34 mouse cellular contexts compared by ENCODE assay signal in the genomic region with DNA sequence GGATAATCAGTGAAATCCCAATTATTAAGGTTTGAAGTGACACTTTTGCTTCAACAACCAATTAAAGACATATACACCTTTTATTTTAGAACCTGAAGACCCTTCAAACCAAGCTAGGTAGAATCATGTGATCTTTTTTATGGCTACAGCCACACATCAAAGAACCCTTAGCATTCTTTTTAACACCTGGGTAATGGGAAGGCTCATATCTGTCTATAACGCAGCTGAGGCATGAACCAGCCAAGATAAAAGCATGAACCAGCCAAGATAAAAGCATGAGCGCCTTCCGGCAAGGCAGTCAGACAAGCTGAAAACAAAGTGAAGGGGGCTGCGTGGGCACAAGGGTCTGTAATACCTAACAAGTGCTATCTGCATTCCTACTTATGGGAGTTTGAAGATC. TPM values are rescaled to one million over a fixed set of nuclear protein-coding genes. Genes with fewer than 3 reads are reported as not detected.
A peak's percentile ranks its signal among the peaks of the same experiment; 100 is the strongest.
DNase-seq lines count a peak whose midpoint lies in the region; ATAC-seq lines count a peak whose summit lies in the region.
"Had no signal": no experiment of that assay in that cellular context is flagged by ENCODE, and none has a peak within 500 bp of the region (broad histone marks: within the 10 kb centered on the region; RNA-seq: fewer than 3 reads in every experiment).

No protein-coding gene starts in this region.

- H3K4me2 ChIP-seq in liver, embryonic 11.5 days: no peak overlapping the region
- H3K4me2 ChIP-seq in liver, embryonic 12.5 days: peak overlapping the region; percentile 32
- peak overlapping the region; percentile 27 for H3K4me2 ChIP-seq in liver, embryonic 15.5 days
- H3K4me2 ChIP-seq: embryonic facial prominence, embryonic 13.5 days; forebrain, embryonic 13.5 days; heart, embryonic 11.5 days; hindbrain, embryonic 12.5 days; hindbrain, embryonic 15.5 days; intestine, embryonic 15.5 days had no signal

- no peaks in the 10 kb centered on the region for H3K27me3 ChIP-seq in liver, embryonic 11.5 days (replicated peaks; ENCODE audit: control insufficient read depth, insufficient read depth, low read length)
- H3K27me3 ChIP-seq in liver, embryonic 12.5 days (replicated peaks): no peaks in the 10 kb centered on the region
- no peaks in the 10 kb centered on the region for H3K27me3 ChIP-seq in liver, embryonic 15.5 days
- no peaks in the 10 kb centered on the region for H3K27me3 ChIP-seq in limb, embryonic 10.5 days (ENCODE audit: low read depth, poor library complexity, severe bottlenecking)
- H3K27me3 ChIP-seq: CH12.LX; embryonic facial prominence, embryonic 13.5 days; forebrain, embryonic 13.5 days; hindbrain, embryonic 12.5 days; hindbrain, embryonic 15.5 days; intestine, embryonic 15.5 days had no signal

- no peak overlapping the region for H3K9ac ChIP-seq in liver, embryonic 11.5 days (ENCODE audit: low read depth, low read length)
- H3K9ac ChIP-seq in liver, embryonic 12.5 days: peak overlapping the region; percentile 25; the same call in 1 of the 2 replicates
- H3K9ac ChIP-seq in liver, embryonic 15.5 days: peak overlapping the region; percentile 7; the same call in 1 of the 2 replicates
- H3K9ac ChIP-seq: embryonic facial prominence, embryonic 13.5 days; forebrain, embryonic 13.5 days; hindbrain, embryonic 12.5 days; hindbrain, embryonic 15.5 days; intestine, embryonic 15.5 days had no signal

- 70% methylated on average over 4 of the region's 4 CpGs for WGBS in liver, embryonic 11.5 days
- 46% methylated on average over 4 of the region's 4 CpGs for WGBS in liver, embryonic 12.5 days (ENCODE audit: insufficient replicate concordance)
- WGBS in liver, embryonic 15.5 days (ENCODE audit: insufficient replicate concordance): 41% methylated on average over 4 of the region's 4 CpGs
- 96% methylated on average over 4 of the region's 4 CpGs for WGBS in limb, embryonic 10.5 days

- no peaks in the 10 kb centered on the region; the same call in 1 of the 2 replicates for H3K4me1 ChIP-seq in liver, embryonic 11.5 days (replicated peaks; ENCODE audit: control insufficient read depth, insufficient read depth, low read length)
- H3K4me1 ChIP-seq in liver, embryonic 12.5 days: peaks cover 34% of the 10 kb centered on the region
- H3K4me1 ChIP-seq in liver, embryonic 15.5 days (replicated peaks): peaks cover 20% of the 10 kb centered on the region
- H3K4me1 ChIP-seq in limb, embryonic 10.5 days: no peaks in the 10 kb centered on the region
- H3K4me1 ChIP-seq: embryonic facial prominence, embryonic 10.5 days; embryonic facial prominence, embryonic 13.5 days; forebrain, embryonic 10.5 days; forebrain, embryonic 13.5 days; hindbrain, embryonic 12.5 days; hindbrain, embryonic 15.5 days; intestine, embryonic 15.5 days had no signal

- no peak overlapping the region for H3K27ac ChIP-seq in liver, embryonic 11.5 days (ENCODE audit: low read depth, low read length)
- H3K27ac ChIP-seq in liver, embryonic 12.5 days: peak overlapping the region; percentile 37
- peak overlapping the region; percentile 77 for H3K27ac ChIP-seq in liver, embryonic 15.5 days (replicated peaks)
- H3K27ac ChIP-seq in limb, embryonic 10.5 days: no peak overlapping the region
- H3K27ac ChIP-seq: embryonic facial prominence, embryonic 10.5 days; embryonic facial prominence, embryonic 13.5 days; forebrain, embryonic 10.5 days; forebrain, embryonic 13.5 days; gastrocnemius, adult 2 months; heart, adult 2 months; hindbrain, embryonic 12.5 days; hindbrain, embryonic 15.5 days; intestine, embryonic 15.5 days had no signal

- DNase-seq in liver, embryonic 11.5 days (ENCODE audit: low spot score): no peak
- no peak for DNase-seq in liver
- DNase-seq in limb, embryonic 10.5 days (ENCODE audit: low spot score): no peak
- DNase-seq in frontal cortex, adult 2 months (ENCODE audit: extremely low spot score in 1 of 2, low spot score in 1 of 2): no peak
- no peak for DNase-seq in cerebellum, postnatal 10 days
- DNase-seq: adrenal gland, postnatal 10 days; adrenal gland, postnatal 36 days; B cell, adult 2 months; cerebellum, adult 11 months; cerebellum, adult 2 months; cerebellum, adult 9-11 months; cerebellum, postnatal 36 days; embryo, embryonic 11 days; gastrocnemius, adult 2 months; gastrocnemius, postnatal 14 days; heart, adult 2 months had no signal

- peak; percentile 42; the same call in 1 of the 2 replicates for ATAC-seq in liver, embryonic 11.5 days (replicated peaks; ENCODE audit: low FRiP score)
- ATAC-seq in liver, embryonic 12.5 days: 0 out of 2 replicates have a peak, but pooled peaks have one; percentile 25
- peak; percentile 63 for ATAC-seq in liver, embryonic 15.5 days (ENCODE audit: insufficient read depth)
- ATAC-seq in megakaryocyte-erythroid progenitor cell, adult 5-6 weeks (replicated peaks; ENCODE audit: low FRiP score, low TSS enrichment, poor library complexity, severe bottlenecking): 0 out of 2 replicates have a peak, but pooled peaks have one; percentile 34
- ATAC-seq: forebrain, embryonic 13.5 days; forebrain, embryonic 16.5 days; intestine, embryonic 15.5 days had no signal

- no peak overlapping the region for H3K4me3 ChIP-seq in liver, embryonic 11.5 days (ENCODE audit: low read depth, low read length)
- H3K4me3 ChIP-seq in liver, embryonic 12.5 days: no peak overlapping the region
- H3K4me3 ChIP-seq in liver, embryonic 15.5 days (replicated peaks): no peak overlapping the region
- no peak overlapping the region for H3K4me3 ChIP-seq in limb, embryonic 10.5 days
- H3K4me3 ChIP-seq: embryonic facial prominence, embryonic 10.5 days; embryonic facial prominence, embryonic 13.5 days; forebrain, embryonic 10.5 days; forebrain, embryonic 13.5 days; gastrocnemius, adult 2 months; heart, adult 2 months; hindbrain, embryonic 12.5 days; hindbrain, embryonic 15.5 days; intestine, embryonic 15.5 days had no signal

- no peaks in the 10 kb centered on the region for H3K9me3 ChIP-seq in liver, embryonic 11.5 days (ENCODE audit: control insufficient read depth, low read length)
- H3K9me3 ChIP-seq in liver, embryonic 12.5 days (replicated peaks): no peaks in the 10 kb centered on the region
- no peaks in the 10 kb centered on the region for H3K9me3 ChIP-seq in liver, embryonic 15.5 days (replicated peaks)
- no peaks in the 10 kb centered on the region for H3K9me3 ChIP-seq in limb, embryonic 10.5 days (replicated peaks)
- H3K9me3 ChIP-seq: embryonic facial prominence, embryonic 10.5 days; embryonic facial prominence, embryonic 13.5 days; forebrain, embryonic 10.5 days; forebrain, embryonic 13.5 days; G1E; hindbrain, embryonic 12.5 days; hindbrain, embryonic 15.5 days; intestine, embryonic 15.5 days had no signal

- peaks cover 66% of the 10 kb centered on the region for H3K36me3 ChIP-seq in liver, embryonic 11.5 days (ENCODE audit: control insufficient read depth, insufficient read depth, low read length)
- peaks cover 95% of the 10 kb centered on the region for H3K36me3 ChIP-seq in liver, embryonic 12.5 days
- peaks cover 98% of the 10 kb centered on the region for H3K36me3 ChIP-seq in liver, embryonic 15.5 days (replicated peaks)
- H3K36me3 ChIP-seq in limb, embryonic 10.5 days: peaks cover 97% of the 10 kb centered on the region

RNA-seq across cellular contexts. Expression of a gene that starts 25.8 kb away (rescaled TPM):
- 28.7 and 29.8 TPM in 2 replicates for polyA plus RNA-seq in liver, embryonic 11.5 days (2014; fragmentation: Nextera tagmentation; extraction: Ambion mirVana)
- polyA plus RNA-seq in liver, embryonic 12.5 days (2016; fragmentation: Nextera tagmentation; extraction: Ambion mirVana): 20.6 and 21.5 TPM in 2 replicates
- 11.7 and 13.1 TPM in 2 replicates for polyA plus RNA-seq in liver, embryonic 15.5 days (2015; fragmentation: Nextera tagmentation; extraction: Ambion mirVana)
- 52.3 and 60.6 TPM in 2 replicates for total RNA-seq in megakaryocyte-erythroid progenitor cell, adult 5-6 weeks (2014; fragmentation: Nextera tagmentation)
- 43.0 and 54.0 TPM in 2 replicates for total RNA-seq in megakaryocyte-erythroid progenitor cell, adult 5-6 weeks (2017)
- polyA plus RNA-seq in limb, embryonic 10.5 days (2016; fragmentation: Nextera tagmentation; extraction: Ambion mirVana): 33.7 and 40.0 TPM in 2 replicates
- 36.9 and 39.7 TPM in 2 replicates for polyA plus RNA-seq in frontal cortex, adult 2 months (2012; rRNA removed)

RNA-seq across cellular contexts. Expression of a gene that starts 25.9 kb away (rescaled TPM):
- 95.7 and 102 TPM in 2 replicates for polyA plus RNA-seq in liver, embryonic 11.5 days (2014; fragmentation: Nextera tagmentation; extraction: Ambion mirVana)
- polyA plus RNA-seq in liver, embryonic 12.5 days (2016; fragmentation: Nextera tagmentation; extraction: Ambion mirVana): 102 and 111 TPM in 2 replicates
- 117 TPM in 2 replicates for polyA plus RNA-seq in liver, embryonic 15.5 days (2015; fragmentation: Nextera tagmentation; extraction: Ambion mirVana)
- 88.4 and 102 TPM in 2 replicates for total RNA-seq in megakaryocyte-erythroid progenitor cell, adult 5-6 weeks (2014; fragmentation: Nextera tagmentation)
- 124 and 144 TPM in 2 replicates for total RNA-seq in megakaryocyte-erythroid progenitor cell, adult 5-6 weeks (2017)
- polyA plus RNA-seq in limb, embryonic 10.5 days (2016; fragmentation: Nextera tagmentation; extraction: Ambion mirVana): 44.8 and 53.4 TPM in 2 replicates
- 57.0 and 57.7 TPM in 2 replicates for polyA plus RNA-seq in frontal cortex, adult 2 months (2012; rRNA removed)

RNA-seq across cellular contexts. Expression of a gene that starts 41.0 kb away (rescaled TPM):
- 4.3 and 4.7 TPM in 2 replicates for polyA plus RNA-seq in liver, embryonic 11.5 days (2014; fragmentation: Nextera tagmentation; extraction: Ambion mirVana)
- 4.3 and 4.9 TPM in 2 replicates for polyA plus RNA-seq in liver, embryonic 12.5 days (2016; fragmentation: Nextera tagmentation; extraction: Ambion mirVana)
- 8.1 and 10.0 TPM in 2 replicates for polyA plus RNA-seq in liver, embryonic 15.5 days (2015; fragmentation: Nextera tagmentation; extraction: Ambion mirVana)
- 15.2 and 16.4 TPM in 2 replicates for total RNA-seq in megakaryocyte-erythroid progenitor cell, adult 5-6 weeks (2014; fragmentation: Nextera tagmentation)
- 2.8 and 5.0 TPM in 2 replicates for total RNA-seq in megakaryocyte-erythroid progenitor cell, adult 5-6 weeks (2017)
- polyA plus RNA-seq in limb, embryonic 10.5 days (2016; fragmentation: Nextera tagmentation; extraction: Ambion mirVana): 0.38 and 0.73 TPM in 2 replicates
- polyA plus RNA-seq in frontal cortex, adult 2 months (2012; rRNA removed): 1.00 and 1.1 TPM in 2 replicates

RNA-seq across cellular contexts. Expression of a gene that starts 41.5 kb away (rescaled TPM):
- 0.15 and 0.29 TPM in 2 replicates for polyA plus RNA-seq in liver, embryonic 11.5 days (2014; fragmentation: Nextera tagmentation; extraction: Ambion mirVana)
- polyA plus RNA-seq in liver, embryonic 12.5 days (2016; fragmentation: Nextera tagmentation; extraction: Ambion mirVana): 0.08 and 0.26 TPM in 2 replicates
- polyA plus RNA-seq in liver, embryonic 15.5 days (2015; fragmentation: Nextera tagmentation; extraction: Ambion mirVana): 0.05 TPM in 1 of 2 replicates, not detected in the other
- not detected in 2 replicates for total RNA-seq in megakaryocyte-erythroid progenitor cell, adult 5-6 weeks (2014; fragmentation: Nextera tagmentation)
- 0.15 TPM in 1 of 2 replicates, not detected in the other for total RNA-seq in megakaryocyte-erythroid progenitor cell, adult 5-6 weeks (2017)
- 0.16 and 0.19 TPM in 2 replicates for polyA plus RNA-seq in limb, embryonic 10.5 days (2016; fragmentation: Nextera tagmentation; extraction: Ambion mirVana)
- polyA plus RNA-seq in frontal cortex, adult 2 months (2012; rRNA removed): 0.86 and 0.92 TPM in 2 replicates
- total RNA-seq: adrenal gland, adult 18-20 months; adrenal gland, postnatal 36 days; CH12.LX; gastrocnemius, adult 2 months; heart, adult 2 months; hematopoietic stem cell, adult 5-6 weeks had no signal
- polyA plus RNA-seq: forebrain, embryonic 13.5 days; G1E; heart, embryonic 14.5 days; heart, postnatal 0 days; intestine, embryonic 15.5 days had no signal

Comparison
In these comparisons a context has a peak if more than half of its experiments do, and no peak if none do; other contexts are left out.
1. H3K27ac ChIP-seq: peak in liver, embryonic 12.5 days (single experiment) and liver, embryonic 15.5 days (single experiment); none in liver, embryonic 11.5 days (single experiment) and limb, embryonic 10.5 days (single experiment).
2. Peak in every context shown above with its lines, with median percentiles within 50 percentile points of each other: ATAC-seq.